Mouse (Mus musculus): ENCODE results near the gene Ralgapb. TPM values are rescaled to one million over a fixed set of nuclear protein-coding genes. Genes with fewer than 3 reads are reported as not detected.
A peak's percentile ranks its signal among the peaks of the same experiment; 100 is the strongest.

The Ralgapb gene
- 11.9 and 12.7 TPM in 2 replicates for polyA plus RNA-seq (2016; fragmentation: Nextera tagmentation; extraction: Ambion mirVana)

DNA sequence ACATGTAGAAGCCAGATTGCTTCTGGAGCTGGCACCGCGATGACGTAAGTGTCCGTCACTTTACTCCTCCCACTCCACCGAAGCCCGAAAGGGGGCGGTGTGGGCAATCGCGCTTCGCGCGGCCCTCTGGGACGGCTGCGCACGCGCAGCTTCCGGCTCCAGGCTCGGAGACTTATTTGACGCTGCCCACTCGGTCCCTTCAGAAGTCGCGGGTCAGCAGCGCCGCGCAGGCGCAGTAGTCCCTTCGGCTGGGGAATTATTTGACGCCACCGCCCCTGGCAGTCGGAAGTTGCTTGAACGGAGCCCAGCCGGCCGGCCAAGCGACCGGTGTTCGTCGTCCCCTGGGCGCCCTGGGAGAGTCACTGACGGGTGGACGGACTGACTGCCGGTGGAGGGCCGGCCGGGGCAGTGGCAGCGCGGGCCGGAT is at the start of gene Ralgapb:
Gene Ralgapb, plus strand, starts transcription at position 254 of the 427 bp plus-strand sequence.
- WGBS: under 1% methylated on average over 46 of the region's 46 CpGs
- peaks cover 21% of the 10 kb centered on the region for H3K4me1 ChIP-seq
- H3K9me3 ChIP-seq: no peaks in the 10 kb centered on the region
- peak within 1 kb of the TSS; percentile 88 for H3K27ac ChIP-seq (replicated peaks)
- H3K4me3 ChIP-seq: peak within 1 kb of the TSS; percentile 97
- no peaks in the 10 kb centered on the region for H3K27me3 ChIP-seq (replicated peaks; ENCODE audit: low read depth, poor library complexity, severe bottlenecking)
- DNase-seq (ENCODE audit: low spot score): peak; percentile 99
- H3K36me3 ChIP-seq (replicated peaks): no peaks in the 10 kb centered on the region

DNA sequence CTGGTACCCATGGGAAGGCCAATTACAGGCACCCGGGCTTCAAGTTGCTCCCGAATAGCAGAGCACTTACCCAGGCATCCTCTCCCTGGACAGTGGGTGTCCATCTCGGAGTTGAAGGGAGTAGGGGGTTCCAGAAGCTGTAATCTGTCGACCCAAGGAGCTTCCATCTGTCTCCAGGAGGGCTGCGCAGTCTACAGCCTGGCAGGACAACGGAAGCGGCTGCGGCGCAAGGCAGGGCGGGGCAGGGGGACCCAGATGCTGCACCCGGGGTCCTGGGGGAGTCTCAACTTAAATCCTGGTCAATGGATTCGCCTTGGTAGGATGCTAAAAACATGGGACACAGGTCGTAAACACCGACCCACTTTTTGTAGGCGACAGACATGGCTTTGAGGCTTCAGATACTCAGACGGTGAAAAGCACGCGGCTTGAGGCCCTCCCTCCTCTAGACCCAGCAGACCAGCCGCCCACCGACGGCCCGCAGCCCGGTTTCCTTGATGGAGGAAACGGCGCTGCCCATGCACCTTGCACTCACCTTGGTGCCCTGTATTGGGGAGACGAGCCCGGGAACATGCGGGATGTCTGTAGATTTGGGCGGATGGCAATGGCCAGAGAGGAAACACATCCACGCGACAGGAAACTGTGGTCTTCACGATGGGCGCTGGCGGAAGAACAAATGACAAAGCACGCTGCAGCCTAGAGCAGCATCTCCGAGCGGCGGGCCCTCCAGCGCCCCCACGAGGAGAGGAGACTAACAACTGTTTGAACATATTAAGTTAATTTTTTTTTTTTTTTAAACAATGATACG is 48.6 kb upstream of the Ralgapb start:
- H3K9me3 ChIP-seq: no peaks in the 10 kb centered on the region
- WGBS: under 1% methylated on average over 41 of the region's 41 CpGs
- peak overlapping the region; percentile 96 for H3K27ac ChIP-seq (replicated peaks)
- no peaks in the 10 kb centered on the region for H3K27me3 ChIP-seq (replicated peaks; ENCODE audit: low read depth, poor library complexity, severe bottlenecking)
- H3K4me1 ChIP-seq: peaks cover 26% of the 10 kb centered on the region
- peak; percentile 92 for DNase-seq (ENCODE audit: low spot score)
- peak overlapping the region; percentile 98 for H3K4me3 ChIP-seq
- H3K36me3 ChIP-seq (replicated peaks): peaks cover 45% of the 10 kb centered on the region

DNA sequence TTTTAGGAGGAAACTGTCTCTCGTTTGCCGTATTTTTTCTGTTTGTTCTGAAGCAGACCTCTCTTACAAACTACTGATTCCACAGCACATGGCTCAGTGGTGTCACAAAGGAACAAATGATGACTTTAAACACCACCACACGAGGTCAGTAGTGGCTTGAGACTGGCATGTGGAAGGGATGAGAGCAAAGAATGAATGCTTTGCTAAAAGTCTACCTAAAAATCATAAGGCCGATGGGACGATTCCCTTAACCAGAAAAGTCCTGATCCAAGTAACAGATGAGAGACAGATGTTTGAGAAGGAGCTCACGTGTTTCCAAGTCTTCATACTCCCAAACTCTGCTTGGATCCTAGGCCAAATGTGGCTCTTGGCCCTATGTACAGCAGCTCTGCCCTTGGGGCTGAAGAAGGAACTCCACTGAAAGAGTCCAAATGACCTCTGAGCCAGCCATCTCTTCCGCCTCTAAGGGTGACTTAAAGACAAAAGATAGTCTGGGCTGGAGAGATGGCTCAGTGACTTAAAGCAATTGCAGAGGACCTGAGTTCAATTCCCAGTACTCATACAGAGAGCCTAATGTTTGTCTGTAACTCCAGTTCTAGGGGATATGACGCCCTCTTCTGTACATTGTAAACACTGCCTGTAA is 47.8 kb upstream of the Ralgapb start:
- H3K27ac ChIP-seq (replicated peaks): peak overlapping the region; percentile 96
- no peaks in the 10 kb centered on the region for H3K9me3 ChIP-seq
- peaks cover 38% of the 10 kb centered on the region for H3K36me3 ChIP-seq (replicated peaks)
- peak overlapping the region; percentile 98 for H3K4me3 ChIP-seq
- no peaks in the 10 kb centered on the region for H3K27me3 ChIP-seq (replicated peaks; ENCODE audit: low read depth, poor library complexity, severe bottlenecking)
- peak; percentile 28 for DNase-seq (ENCODE audit: low spot score)
- 41% methylated on average over 8 of the region's 8 CpGs for WGBS
- peaks cover 26% of the 10 kb centered on the region for H3K4me1 ChIP-seq

DNA sequence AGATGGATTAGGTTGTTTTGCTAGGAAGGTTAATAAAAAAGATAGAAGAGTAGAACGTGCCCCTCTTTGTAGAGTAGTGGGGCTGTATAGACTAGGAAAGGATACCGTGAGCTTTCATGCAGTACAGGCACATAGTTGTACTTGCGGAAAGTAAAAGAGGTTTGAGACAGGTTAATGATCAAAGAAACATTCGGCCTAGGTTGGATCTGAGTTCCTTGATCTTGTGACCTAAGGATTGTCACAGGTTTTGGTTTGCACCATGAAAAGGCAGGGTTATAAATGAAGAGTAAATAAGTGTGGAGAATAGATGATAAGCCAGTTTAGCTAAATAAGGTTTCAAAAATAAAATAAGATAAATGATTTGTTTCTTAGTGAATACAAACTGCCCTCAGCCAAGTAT is 45.5 kb upstream of the Ralgapb start:
- WGBS: 87% methylated on average over 4 of the region's 4 CpGs
- Histone ChIP-seq H3K36me3 (replicated peaks) (peaks cover 14% of the 10 kb centered on the region), H3K4me3 (no peak overlapping the region)

DNA sequence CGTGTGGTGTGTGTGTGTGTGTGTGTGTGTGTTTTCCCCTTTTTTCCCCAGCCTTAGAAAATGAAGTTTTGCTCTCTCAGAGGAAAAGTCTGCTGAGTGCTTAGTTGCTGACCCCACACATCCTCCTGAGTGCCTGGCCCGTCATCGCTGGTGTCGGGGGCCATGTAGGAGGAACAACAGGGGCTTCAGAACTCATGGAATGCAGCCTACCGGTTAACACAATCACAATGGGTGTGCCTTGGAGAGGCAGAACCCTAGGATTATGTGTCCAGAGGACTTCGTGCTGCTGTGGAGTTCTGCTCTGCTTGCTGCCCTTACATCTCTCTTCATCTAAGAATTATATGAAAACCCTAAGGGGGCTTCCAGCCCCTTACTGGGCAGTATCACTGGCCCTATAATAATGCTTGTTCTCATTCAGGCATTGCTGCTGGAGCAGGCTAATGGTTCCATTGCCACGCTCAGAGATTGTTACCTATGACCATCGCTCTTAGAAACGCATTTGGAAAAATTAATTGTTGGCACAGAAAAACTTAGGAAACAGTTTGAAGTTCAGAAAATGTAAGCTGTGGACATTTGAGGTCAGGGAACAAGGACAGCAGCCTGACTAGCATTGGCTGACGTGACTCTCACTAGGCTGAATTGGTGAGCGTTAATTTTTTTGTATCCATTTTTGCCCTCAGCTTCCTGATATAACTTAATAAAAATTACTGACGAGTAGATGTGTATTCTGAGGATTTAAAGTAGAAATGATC is 44.4 kb upstream of the Ralgapb start:
- H3K4me1 ChIP-seq: peaks cover 7% of the 10 kb centered on the region
- no peak for DNase-seq (ENCODE audit: low spot score)
- H3K4me3 ChIP-seq: no peak overlapping the region
- peaks cover 3% of the 10 kb centered on the region for H3K36me3 ChIP-seq (replicated peaks)
- no peaks in the 10 kb centered on the region for H3K27me3 ChIP-seq (replicated peaks; ENCODE audit: low read depth, poor library complexity, severe bottlenecking)
- no peaks in the 10 kb centered on the region for H3K9me3 ChIP-seq
- no peak overlapping the region for H3K27ac ChIP-seq (replicated peaks)
- 74% methylated on average over 12 of the region's 12 CpGs for WGBS

More for the DNA sequence above, 45.5 kb upstream of the Ralgapb start:
- Histone ChIP-seq H3K9me3 (no peaks in the 10 kb centered on the region), H3K4me1 (peaks cover 15% of the 10 kb centered on the region), H3K27ac (replicated peaks) (no peak overlapping the region), H3K27me3 (replicated peaks; ENCODE audit: low read depth, poor library complexity, severe bottlenecking) (no peaks in the 10 kb centered on the region)
- DNase-seq (ENCODE audit: low spot score): no peak

DNA sequence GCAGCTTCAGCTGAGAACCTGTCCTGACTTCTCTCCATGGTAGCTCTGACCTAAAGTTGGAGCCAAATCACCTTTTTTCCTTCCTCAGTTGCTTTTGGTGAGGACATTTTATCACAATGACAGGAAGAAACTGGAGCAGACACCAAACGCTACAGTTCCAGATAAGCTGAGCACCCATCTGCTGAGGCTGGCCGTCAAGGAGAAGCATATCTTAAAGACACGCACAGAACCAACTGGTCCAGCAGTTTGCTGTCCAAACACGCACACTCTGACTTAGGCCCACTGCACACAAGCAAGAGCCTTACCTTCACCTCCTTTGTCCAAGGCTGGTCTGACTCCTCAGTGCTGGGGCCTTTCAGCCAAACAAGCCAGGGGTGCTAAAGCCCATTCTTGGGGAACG is 42.0 kb upstream of the Ralgapb start:
- Histone ChIP-seq H3K4me1 (peaks cover 5% of the 10 kb centered on the region; the same call in 1 of the 2 replicates), H3K4me3 (no peak overlapping the region), H3K36me3 (replicated peaks) (no peaks in the 10 kb centered on the region), H3K27ac (replicated peaks) (no peak overlapping the region), H3K27me3 (replicated peaks; ENCODE audit: low read depth, poor library complexity, severe bottlenecking) (no peaks in the 10 kb centered on the region), H3K9me3 (no peaks in the 10 kb centered on the region)
- 88% methylated on average over 5 of the region's 5 CpGs for WGBS
- no peak for DNase-seq (ENCODE audit: low spot score)

DNA sequence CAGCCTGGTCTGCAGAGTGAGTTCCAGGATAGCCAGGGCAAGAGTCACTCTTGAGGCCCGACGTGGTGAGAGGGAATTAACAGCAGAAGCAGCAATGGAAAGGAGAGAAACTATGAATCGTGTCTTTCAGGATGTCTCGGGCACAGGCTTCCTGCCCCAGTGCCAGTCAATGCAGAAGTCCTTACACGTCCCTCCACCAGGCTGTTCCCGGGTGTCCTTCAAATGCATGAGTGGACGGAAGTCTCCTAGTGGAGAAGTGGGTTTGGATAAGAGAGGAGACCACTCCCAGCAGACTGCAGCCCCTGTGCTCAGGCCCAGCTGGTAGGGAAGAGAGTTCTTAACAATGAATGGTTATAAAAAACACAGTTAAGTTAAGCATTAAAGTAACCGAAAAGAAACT is 41.3 kb upstream of the Ralgapb start:
- WGBS: 93% methylated on average over 8 of the region's 8 CpGs
- peaks cover 5% of the 10 kb centered on the region; the same call in 1 of the 2 replicates for H3K4me1 ChIP-seq
- DNase-seq (ENCODE audit: low spot score): no peak

DNA sequence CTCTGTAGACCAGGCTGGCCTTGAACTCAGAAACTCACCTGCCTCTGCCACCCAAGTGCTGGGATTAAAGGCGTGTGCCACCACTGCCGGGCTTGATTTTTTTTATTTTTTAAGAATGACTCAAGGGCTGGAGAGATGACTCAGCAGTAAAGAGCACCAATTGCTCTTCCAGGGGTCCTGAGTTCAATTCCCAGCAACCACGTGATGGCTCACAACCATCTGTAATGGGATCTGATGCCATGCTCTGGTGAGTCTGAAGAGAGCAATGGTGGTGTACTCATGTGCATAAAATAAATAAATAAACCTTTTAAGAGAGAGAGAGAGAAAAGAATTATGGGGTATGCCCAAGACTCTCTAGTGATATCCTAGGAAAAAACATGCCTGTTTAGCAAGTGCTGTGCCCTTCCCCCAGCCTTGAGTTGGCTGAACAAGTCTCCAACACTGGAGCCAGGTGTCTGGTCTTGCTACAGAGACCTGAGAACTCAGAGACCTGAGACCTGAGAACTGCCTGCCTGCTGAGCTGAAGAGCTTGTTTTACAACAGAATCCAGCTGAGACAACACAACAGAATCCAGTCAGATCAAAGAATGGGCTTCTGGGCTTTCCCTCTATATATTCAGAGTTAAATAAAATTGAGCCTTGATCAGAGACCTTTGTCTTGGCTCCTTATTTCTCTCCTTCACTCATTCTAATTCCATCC is 40.0 kb upstream of the Ralgapb start:
- WGBS: 78% methylated on average over 3 of the region's 3 CpGs

More for the DNA sequence above, 41.3 kb upstream of the Ralgapb start:
- Histone ChIP-seq H3K27me3 (replicated peaks; ENCODE audit: low read depth, poor library complexity, severe bottlenecking) (peaks cover 7% of the 10 kb centered on the region; the same call in 1 of the 2 replicates), H3K9me3 (no peaks in the 10 kb centered on the region), H3K36me3 (replicated peaks) (no peaks in the 10 kb centered on the region), H3K27ac (replicated peaks) (no peak overlapping the region), H3K4me3 (no peak overlapping the region)

DNA sequence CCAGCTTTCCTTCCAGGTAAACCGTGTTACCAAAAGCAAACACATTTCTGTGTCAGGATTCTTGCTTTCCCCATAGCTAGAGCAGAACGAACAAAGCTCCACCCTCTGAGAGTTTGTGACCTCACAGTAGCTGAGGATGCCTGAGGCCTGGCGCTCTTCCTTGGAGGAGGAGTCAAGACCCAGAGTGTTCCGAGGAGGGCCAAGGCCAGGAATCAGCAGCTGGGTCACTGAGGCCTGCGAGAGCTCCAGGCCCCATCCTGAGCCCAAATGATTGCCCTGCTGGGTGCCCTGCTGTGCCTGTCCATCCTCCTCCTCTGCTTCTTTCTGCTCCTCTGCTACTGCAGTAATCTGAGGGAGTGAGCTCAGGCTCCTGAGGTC is 39.5 kb upstream of the Ralgapb start:
- H3K27me3 ChIP-seq (replicated peaks; ENCODE audit: low read depth, poor library complexity, severe bottlenecking): peaks cover 25% of the 10 kb centered on the region
- H3K4me1 ChIP-seq: peaks cover 9% of the 10 kb centered on the region
- 6% methylated on average over 5 of the region's 5 CpGs for WGBS
- no peaks in the 10 kb centered on the region for H3K36me3 ChIP-seq (replicated peaks)
- no peak overlapping the region for H3K27ac ChIP-seq (replicated peaks)
- no peaks in the 10 kb centered on the region for H3K9me3 ChIP-seq
- no peak for DNase-seq (ENCODE audit: low spot score)
- H3K4me3 ChIP-seq: no peak overlapping the region

More for the DNA sequence above, 40.0 kb upstream of the Ralgapb start:
- H3K4me3 ChIP-seq: no peak overlapping the region
- peaks cover 5% of the 10 kb centered on the region; the same call in 1 of the 2 replicates for H3K4me1 ChIP-seq
- peaks cover 20% of the 10 kb centered on the region for H3K27me3 ChIP-seq (replicated peaks; ENCODE audit: low read depth, poor library complexity, severe bottlenecking)
- H3K36me3 ChIP-seq (replicated peaks): no peaks in the 10 kb centered on the region
- no peaks in the 10 kb centered on the region for H3K9me3 ChIP-seq
- no peak for DNase-seq (ENCODE audit: low spot score)
- H3K27ac ChIP-seq (replicated peaks): no peak overlapping the region

DNA sequence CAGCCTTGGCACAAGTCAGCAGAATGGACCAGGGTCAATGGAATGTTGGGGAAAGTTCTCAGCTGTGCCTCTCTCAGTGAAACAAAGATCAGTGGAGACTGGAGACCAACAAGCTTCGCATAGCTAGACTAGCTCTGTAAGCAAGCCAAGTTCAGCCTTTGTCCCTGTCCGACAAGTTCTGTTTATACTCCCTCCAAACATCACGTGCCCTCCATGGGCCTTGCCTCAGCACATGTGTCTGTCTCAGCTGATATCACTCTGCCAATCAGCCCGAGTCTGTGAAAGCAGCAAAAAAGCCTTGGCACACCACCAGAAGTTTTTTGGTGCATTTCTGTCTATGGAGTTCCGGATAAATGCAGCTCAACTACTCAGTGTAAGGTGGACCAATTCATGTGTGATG is 36.6 kb upstream of the Ralgapb start:
- no peak overlapping the region for H3K4me3 ChIP-seq
- DNase-seq (ENCODE audit: low spot score): no peak
- peaks cover 22% of the 10 kb centered on the region for H3K4me1 ChIP-seq
- no peaks in the 10 kb centered on the region for H3K36me3 ChIP-seq (replicated peaks)
- H3K27me3 ChIP-seq (replicated peaks; ENCODE audit: low read depth, poor library complexity, severe bottlenecking): peaks cover 54% of the 10 kb centered on the region
- 74% methylated on average over 5 of the region's 5 CpGs for WGBS
- H3K9me3 ChIP-seq: no peaks in the 10 kb centered on the region
- no peak overlapping the region for H3K27ac ChIP-seq (replicated peaks)

DNA sequence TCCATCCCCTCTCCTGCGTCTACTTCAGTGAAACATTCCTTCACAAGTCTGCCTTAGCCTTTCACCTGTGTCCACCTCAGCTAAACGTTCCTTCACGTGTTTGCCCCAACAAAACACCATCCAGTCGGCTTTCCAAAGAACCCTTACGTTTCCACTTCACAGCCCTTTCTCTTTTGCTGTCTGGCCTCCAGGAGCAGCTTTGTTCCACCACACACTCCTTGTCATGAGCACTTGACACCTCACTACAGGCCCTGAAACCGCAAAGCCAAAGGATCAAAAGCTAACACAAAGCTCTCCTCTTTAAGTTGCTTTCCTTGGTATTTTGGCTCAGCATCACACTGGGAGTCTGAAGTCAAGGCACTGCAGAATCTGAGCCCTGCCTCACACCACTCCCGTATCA is 36.1 kb upstream of the Ralgapb start:
- Histone ChIP-seq H3K4me1 (peaks cover 22% of the 10 kb centered on the region), H3K4me3 (no peak overlapping the region), H3K27ac (replicated peaks) (no peak overlapping the region), H3K9me3 (no peaks in the 10 kb centered on the region), H3K27me3 (replicated peaks; ENCODE audit: low read depth, poor library complexity, severe bottlenecking) (peaks cover 56% of the 10 kb centered on the region), H3K36me3 (replicated peaks) (no peaks in the 10 kb centered on the region)
- no peak for DNase-seq (ENCODE audit: low spot score)
- WGBS: 67% methylated on average over 7 of the region's 7 CpGs

Data from embryonic facial prominence, embryonic 10.5 days (tissue).